Mouse (Mus musculus) lung, postnatal 0 days (tissue): ENCODE data around the gene Rxrg.

Source experiments
- CTCF ChIP-seq: IDR thresholded peaks from 2 replicates; pipeline ENCODE4 v1.5.1; 2016; ENCODE audit warnings: antibody characterized with exemption, mild to moderate bottlenecking
- EP300 ChIP-seq: IDR thresholded peaks from 2 replicates; pipeline ENCODE4 v1.6.1; 2016; ENCODE audit warnings: antibody characterized with exemption, mild to moderate bottlenecking, control low read depth

GRCm38 (mm10) chr1:167625098-167625497 lies 26.9 kb downstream of the Rxrg start:
- no peak for TF ChIP-seq CTCF
- TF ChIP-seq EP300: no peak
